Mouse (Mus musculus) CH12.LX (cell line): ENCODE data around the gene Srd5a1.

Experiments
- CTCF ChIP-seq, 2 experiments: IDR thresholded peaks in 1 of 2; conservative IDR thresholded peaks in 1 of 2; 2 replicates each; pipeline ENCODE4 v1.5.1; 2011 to 2012; ENCODE audit warnings: low read depth in 2 of 2, low read length in 2 of 2, improper control_type of control experiment in 1 of 2, inconsistent platforms in 1 of 2, mild to moderate bottlenecking in 1 of 2, moderate library complexity in 1 of 2
- EP300 ChIP-seq: IDR thresholded peaks from 2 replicates; pipeline ENCODE4 v1.6.1; 2011; ENCODE audit warnings: low read length, improper control_type of control experiment
- HCFC1 ChIP-seq: IDR thresholded peaks from 2 replicates; pipeline ENCODE4 v1.6.1; 2012; ENCODE audit warnings: low read depth, mild to moderate bottlenecking, inconsistent platforms, low read length, improper control_type of control experiment
- JUN ChIP-seq: IDR thresholded peaks from 2 replicates; pipeline ENCODE4 v1.6.1; 2011; ENCODE audit warnings: low read depth, mild to moderate bottlenecking, low read length, improper control_type of control experiment, moderate library complexity; ENCODE audit not compliant: insufficient read depth
- MAZ ChIP-seq: IDR thresholded peaks from 2 replicates; pipeline ENCODE4 v1.6.1; 2012; ENCODE audit warnings: low read depth, mild to moderate bottlenecking, inconsistent platforms, low read length, improper control_type of control experiment, moderate library complexity
- MEF2A ChIP-seq: IDR thresholded peaks from 2 replicates; pipeline ENCODE4 v1.6.1; 2014; ENCODE audit warnings: low read depth, mild to moderate bottlenecking, inconsistent platforms, low read length, improper control_type of control experiment, borderline replicate concordance
- POLR2A ChIP-seq: IDR thresholded peaks from 2 replicates; pipeline ENCODE4 v1.6.1; 2011; ENCODE audit warnings: low read depth, mild to moderate bottlenecking, improper control_type of control experiment, low read length
- TBP ChIP-seq: conservative IDR thresholded peaks from 2 replicates; pipeline ENCODE4 v1.6.1; 2011; ENCODE audit warnings: low read depth, low read length, improper control_type of control experiment
- TCF12 ChIP-seq: IDR thresholded peaks from 2 replicates; pipeline ENCODE4 v1.6.1; 2014; ENCODE audit warnings: low read depth, mild to moderate bottlenecking, inconsistent platforms, low read length, improper control_type of control experiment
- UBTF ChIP-seq: IDR thresholded peaks from 2 replicates; pipeline ENCODE4 v1.6.1; 2012; ENCODE audit warnings: low read depth, mild to moderate bottlenecking, inconsistent platforms, low read length, improper control_type of control experiment, moderate library complexity
- USF1 ChIP-seq: IDR thresholded peaks from 2 replicates; pipeline ENCODE4 v1.6.1; 2014; ENCODE audit warnings: low read depth, mild to moderate bottlenecking, inconsistent platforms, low read length, improper control_type of control experiment
- ZNF384 ChIP-seq: IDR thresholded peaks from 2 replicates; pipeline ENCODE4 v1.6.1; 2012; ENCODE audit warnings: low read depth, low read length, improper control_type of control experiment, inconsistent platforms

- no peak for TF ChIP-seq EP300
- TF ChIP-seq CTCF (conservative IDR thresholded peaks at IDR 0.05 in 1 of 2, IDR thresholded peaks at IDR 0.05 in 1 of 2; ENCODE audit: low read depth in 2 of 2, low read length in 2 of 2) = no peak
- TF ChIP-seq HCFC1 = no peak
- no peak; the same call in 1 of the 2 replicates for TF ChIP-seq POLR2A
- no peak for TF ChIP-seq USF1
- no peak for TF ChIP-seq ZNF384
- TF ChIP-seq TCF12 = no peak
- TF ChIP-seq UBTF = 0 out of 2 replicates have a peak, but pooled peaks have one; percentile 48
- no peak for TF ChIP-seq TBP
- no peak for TF ChIP-seq MEF2A
- no peak for TF ChIP-seq JUN
- TF ChIP-seq MAZ = no peak
Observed at GRCm38 (mm10) chr13:69533405-69534333, 77.6 kb downstream of the Srd5a1 start, which contains the start of gene Nsun2.
